Mouse (Mus musculus) yolk sac, embryonic 10.5 days (tissue): ENCODE measurements at regions not wholly inside any gene's neighbourhood (a gene's known extent, or its start where the extent isn't known, plus 50 kb on each side); places are given as distances from the start of the nearest gene placed in this dataset.

Experiments
- DNase-seq: peaks from one replicate; pipeline ENCODE4 v3.0.0-alpha.2; 2017; ENCODE audit warnings: low spot score

DNA sequence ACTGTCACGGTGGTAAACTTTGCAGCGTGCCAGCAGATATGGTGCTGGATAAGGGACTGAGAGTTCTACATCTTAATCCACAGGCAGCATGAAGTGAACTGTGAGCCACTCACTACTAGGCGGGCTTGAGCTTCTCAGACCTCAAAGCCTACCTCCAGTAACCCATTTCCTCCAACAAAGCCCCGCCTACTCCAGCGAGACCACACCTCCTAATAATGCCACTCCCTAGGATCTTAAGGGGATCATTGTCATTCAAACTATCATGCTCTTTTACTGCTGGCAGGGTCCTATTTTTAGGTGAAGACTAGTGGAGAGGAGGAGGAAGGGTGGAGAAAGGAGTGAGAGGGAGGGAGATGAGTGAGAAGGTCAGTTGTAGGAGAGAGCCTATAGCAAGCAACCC lies 122.0 kb downstream of the Mycn start:
- no peak for DNase-seq

- peak; percentile 71 for DNase-seq
Observed at GRCm38 (mm10) chr12:12814693-12815092, 127.0 kb downstream of the Mycn start.

- no peak for DNase-seq
Observed at GRCm38 (mm10) chr12:12812873-12813272, 128.8 kb downstream of the Mycn start.

DNA sequence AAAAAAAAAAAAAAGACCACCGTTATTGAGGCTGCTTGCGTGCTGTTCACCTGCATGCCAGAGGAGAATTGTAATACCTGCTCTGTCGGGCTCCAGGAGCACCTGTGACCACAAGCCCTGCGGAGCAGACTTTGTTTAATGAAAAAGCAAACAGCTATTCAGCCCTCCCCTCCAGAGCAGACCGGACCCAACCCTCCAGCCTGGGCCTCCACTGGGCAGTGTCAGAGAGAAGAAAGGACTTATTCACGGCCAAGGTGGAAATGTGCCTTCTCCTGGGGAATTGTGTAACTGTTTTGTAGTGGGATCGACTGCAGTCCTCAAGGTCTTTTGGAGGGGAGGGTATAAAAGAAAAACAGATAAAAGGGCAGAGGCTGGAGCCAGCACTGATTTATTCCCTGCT lies 130.8 kb downstream of the Mycn start:
- DNase-seq = peak; percentile 55

DNA sequence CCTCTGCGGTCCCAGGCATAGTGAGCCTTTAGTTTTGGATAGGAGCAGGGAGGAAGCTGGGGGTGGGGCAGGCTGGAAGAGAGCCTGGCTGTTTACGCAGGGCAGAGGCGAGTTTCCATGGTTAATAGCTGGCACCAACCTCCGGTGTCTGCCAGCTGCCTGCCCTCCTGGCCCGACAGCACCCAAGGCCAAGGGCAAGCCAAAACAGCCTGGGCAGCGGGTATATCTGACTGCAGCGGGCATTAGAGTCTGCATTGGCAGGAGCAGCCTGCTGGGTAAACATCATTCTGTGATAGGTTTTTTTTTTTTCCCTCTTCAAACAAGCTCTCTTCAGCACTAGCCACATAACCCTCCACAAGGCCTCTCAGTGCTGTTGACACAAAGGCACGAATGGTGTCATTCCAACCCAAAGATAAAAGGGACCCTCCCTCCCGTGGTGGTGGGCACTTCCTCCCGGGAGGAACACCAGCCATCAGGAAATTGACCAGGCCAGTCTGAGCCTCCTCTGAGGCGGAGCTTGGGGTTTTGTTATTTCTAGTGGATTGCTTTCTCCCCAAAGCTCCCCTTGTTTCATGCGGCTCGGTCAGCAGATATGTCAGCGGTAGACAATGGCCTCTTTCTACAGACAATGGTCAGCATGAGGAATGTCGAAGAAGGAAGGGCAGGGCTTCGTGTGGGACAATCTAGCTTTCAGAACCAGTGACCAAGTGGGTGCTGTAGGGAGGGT lies 131.4 kb downstream of the Mycn start:
- peak; percentile 72 for DNase-seq

- no peak for DNase-seq
Observed at GRCm38 (mm10) chr12:12808120-12808519, 133.6 kb downstream of the Mycn start.

- DNase-seq = no peak
Observed at GRCm38 (mm10) chr12:12803602-12804001, 138.1 kb downstream of the Mycn start.

GRCm38 (mm10) chr12:12802396-12802795 lies 139.3 kb downstream of the Mycn start:
- peak; percentile 73 for DNase-seq

- DNase-seq = no peak
Observed at GRCm38 (mm10) chr12:12801700-12802099, 140.0 kb downstream of the Mycn start.

GRCm38 (mm10) chr12:12800120-12800519 lies 141.6 kb downstream of the Mycn start:
- DNase-seq = no peak

- no peak for DNase-seq
Observed at GRCm38 (mm10) chr12:12789052-12789451, 152.7 kb downstream of the Mycn start.

- DNase-seq = no peak
Observed at GRCm38 (mm10) chr12:12788263-12788852, 153.4 kb downstream of the Mycn start.

- DNase-seq = peak; percentile 40
Observed at GRCm38 (mm10) chr12:12787608-12788262, 154.0 kb downstream of the Mycn start.

DNA sequence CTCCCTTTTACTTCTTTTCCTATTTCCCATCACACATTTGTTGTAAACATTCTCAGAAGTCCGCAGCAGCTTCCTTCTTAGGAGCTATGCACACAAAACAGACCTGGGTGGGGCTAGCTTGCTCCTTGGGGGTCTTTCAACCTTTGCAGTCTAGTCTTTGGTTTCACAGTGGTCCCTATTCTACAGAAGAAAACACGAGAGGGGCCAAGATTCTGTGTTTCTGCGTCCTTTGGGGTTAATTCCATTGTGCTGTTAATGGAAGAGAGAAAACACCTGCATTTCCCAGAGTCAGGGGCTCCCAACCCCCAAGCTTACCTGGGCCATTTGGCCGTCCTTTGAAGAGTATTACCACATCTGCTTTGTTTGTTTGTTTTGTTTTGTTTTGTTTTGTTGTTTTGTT lies 154.6 kb downstream of the Mycn start:
- DNase-seq = no peak

DNA sequence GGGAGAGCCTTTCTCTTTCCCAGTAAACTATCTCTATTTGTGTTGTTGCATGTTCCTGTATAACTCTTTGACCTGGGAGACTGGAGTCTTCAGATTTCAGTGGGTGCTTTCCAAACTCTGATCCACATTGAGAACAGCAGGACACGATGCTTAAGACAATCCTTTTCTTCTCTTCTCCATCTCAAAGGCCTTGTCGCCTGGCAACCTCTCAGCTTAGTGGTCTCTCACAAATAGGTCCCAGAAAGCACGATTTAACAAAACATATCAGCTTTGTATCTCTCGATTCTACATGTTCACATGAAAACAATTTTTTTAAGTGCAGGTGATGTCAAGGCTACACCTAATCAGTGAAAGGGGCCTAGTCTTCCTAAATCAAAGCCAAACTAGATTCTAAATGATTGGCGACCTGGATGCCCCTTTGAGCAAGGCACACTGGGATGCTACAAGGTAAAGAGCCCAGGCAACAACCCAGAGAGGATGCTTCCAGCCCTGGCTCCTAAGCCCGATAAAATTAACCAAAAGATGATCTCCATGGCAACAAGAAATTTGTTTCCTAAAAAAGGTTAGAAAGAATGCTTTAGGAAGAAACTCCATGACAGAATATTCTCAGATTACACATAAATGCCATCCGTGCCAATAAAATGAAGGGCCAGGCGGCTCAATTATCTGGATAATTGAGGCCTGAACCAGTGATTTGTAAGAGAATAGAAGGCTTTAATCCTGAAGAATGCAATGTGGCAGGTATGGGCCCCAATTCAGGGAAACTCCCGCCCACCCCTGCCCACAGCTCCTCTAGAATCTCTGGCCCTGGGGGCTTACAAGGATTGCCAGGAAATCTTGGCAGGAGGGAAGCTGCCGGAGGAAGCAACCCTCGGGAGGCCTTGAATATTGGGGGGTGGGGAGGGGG lies 157.8 kb downstream of the Mycn start:
- no peak for DNase-seq

- no peak for DNase-seq
Observed at GRCm38 (mm10) chr12:12781526-12781925, 160.2 kb downstream of the Mycn start.

DNA sequence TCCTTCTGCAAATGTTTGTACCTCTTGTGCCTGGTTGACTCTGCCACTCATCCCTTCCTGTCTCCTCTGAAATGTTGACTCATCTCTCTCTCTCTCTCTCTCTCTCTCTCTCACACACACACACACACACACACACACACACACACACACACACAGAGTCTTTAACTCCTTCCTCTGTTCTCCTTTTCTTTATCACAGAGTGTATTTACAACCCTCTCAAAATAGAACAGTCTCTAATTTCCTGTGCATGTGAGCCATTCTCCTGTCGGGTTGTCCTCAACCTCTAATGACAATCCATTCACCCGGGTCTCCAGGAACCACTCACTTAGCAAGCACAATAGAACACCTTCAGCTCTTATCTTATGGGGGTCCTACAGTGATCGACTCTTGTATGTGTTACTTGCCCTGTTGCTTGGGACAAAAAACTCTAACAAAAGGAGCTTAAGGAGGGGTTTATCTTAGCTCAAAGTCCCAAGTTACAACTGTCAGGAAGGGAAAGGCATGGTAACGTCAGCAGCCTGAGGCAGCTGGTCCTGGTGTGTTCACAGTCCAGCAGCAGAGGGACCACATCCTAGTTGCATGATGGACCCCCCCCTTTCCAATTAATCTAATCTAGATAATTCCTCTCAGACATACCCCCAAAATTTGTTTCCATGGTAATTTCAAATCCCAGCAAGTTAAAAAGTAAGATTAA lies 163.0 kb downstream of the Mycn start:
- peak; percentile 1 for DNase-seq

DNA sequence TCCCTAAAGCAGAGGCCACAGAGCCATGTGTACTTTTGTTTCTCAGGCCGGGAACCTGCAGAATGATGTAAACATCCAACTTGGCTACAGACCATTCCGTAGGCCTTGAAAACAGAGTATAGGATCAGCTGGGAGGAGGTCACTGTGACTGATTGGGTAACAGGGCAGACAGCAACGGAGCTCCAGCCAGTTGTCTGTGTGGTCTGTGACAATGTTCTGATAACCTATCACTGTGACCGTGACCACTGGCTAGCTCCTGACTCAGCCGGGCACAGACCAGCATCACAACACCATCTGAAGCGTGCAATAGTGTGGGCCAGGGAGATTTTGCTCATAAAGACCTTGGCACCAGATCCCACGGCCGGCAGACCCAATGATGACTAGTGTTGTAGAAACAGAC lies 164.3 kb downstream of the Mycn start:
- DNase-seq = peak; percentile 0

DNA sequence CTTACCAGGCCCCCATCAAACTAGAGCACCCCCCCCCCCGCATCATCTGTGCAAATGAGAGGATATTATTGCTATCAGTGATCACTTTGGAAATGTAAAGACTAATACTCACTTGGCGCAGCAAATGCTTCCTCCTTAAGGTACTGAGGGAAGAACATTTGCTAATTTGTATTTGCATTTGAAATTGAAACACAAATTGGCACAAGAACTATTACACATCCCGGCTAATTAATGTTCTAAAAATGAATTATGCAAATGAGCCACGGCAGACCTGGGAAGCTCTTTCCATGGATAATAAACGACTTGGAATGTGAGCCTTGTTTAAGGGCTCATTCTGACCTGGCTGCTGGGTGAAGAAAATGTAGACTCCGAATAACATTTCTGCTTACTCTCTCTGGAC lies 164.9 kb downstream of the Mycn start:
- DNase-seq = no peak

DNA sequence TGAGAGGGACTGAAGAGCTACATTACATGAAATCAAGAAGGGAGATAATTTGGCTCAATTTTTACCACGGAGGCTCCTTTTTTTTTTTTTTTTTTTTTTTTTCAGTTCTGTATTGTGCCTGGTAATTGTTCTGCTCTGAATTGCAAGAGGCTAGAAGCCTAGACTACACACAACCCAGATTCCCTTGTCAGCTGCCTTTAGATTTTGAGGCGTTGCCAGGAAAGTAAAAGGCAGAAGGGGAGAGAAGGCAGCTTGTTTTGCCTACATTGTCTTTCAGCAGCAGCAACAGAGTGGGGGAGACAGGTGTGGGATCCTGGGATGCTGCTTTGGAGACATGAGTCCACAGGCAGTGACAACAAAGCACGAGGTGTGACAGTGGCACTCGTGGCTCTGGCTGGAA lies 170.7 kb downstream of the Mycn start:
- DNase-seq = no peak

- DNase-seq = no peak
Observed at GRCm38 (mm10) chr12:12766510-12767304, 175.0 kb downstream of the Mycn start.
